Mouse (Mus musculus) hindbrain, embryonic 11.5 days (tissue): Measurements from ENCODE around the gene Olfr772. TPM values are rescaled to one million over a fixed set of nuclear protein-coding genes. Genes with fewer than 3 reads are reported as not detected.
"Not testable (repeated sequence)": the region's sequence is repeated elsewhere in the genome, so short reads cannot be mapped to it uniquely, and the experiment has no call there.

Experiments used
- ATAC-seq: fragments of 200-750 bp; cut with Nextera tagmentation; 2 replicates; pipeline ENCODE4 v1.8.0; 2017; ENCODE audit warnings: mild to moderate bottlenecking, moderate TSS enrichment, moderate library complexity; ENCODE audit not compliant: low FRiP score
- DNase-seq: peaks from one replicate; pipeline ENCODE4 v3.0.0-alpha.2; 2015; ENCODE audit warnings: low spot score
- H3K27ac ChIP-seq: fragments of 300-500 bp; sonication (generic); 2 replicates; pipeline ENCODE4 v1.5.1; 2014; ENCODE audit warnings: mild to moderate bottlenecking, low read depth, low read length
- H3K27me3 ChIP-seq: fragments of 300-500 bp; sonication (generic); 2 replicates; pipeline ENCODE4 v1.6.1; 2014; ENCODE audit warnings: mild to moderate bottlenecking, low read length, moderate library complexity, mixed read lengths; ENCODE audit not compliant: control insufficient read depth, insufficient read depth
- H3K36me3 ChIP-seq: fragments of 300-500 bp; sonication (generic); 2 replicates; pipeline ENCODE4 v1.6.1; 2014; ENCODE audit warnings: mild to moderate bottlenecking, low read length, moderate library complexity, mixed read lengths; ENCODE audit not compliant: control insufficient read depth, insufficient read depth
- H3K4me1 ChIP-seq: fragments of 300-500 bp; sonication (generic); replicated peaks from 2 replicates; pipeline ENCODE4 v1.6.1; 2014; ENCODE audit warnings: low read length, mixed read lengths; ENCODE audit not compliant: control insufficient read depth, insufficient read depth
- H3K4me2 ChIP-seq: fragments of 300-500 bp; sonication (generic); replicated peaks from 2 replicates; pipeline ENCODE4 v1.6.1; 2014; ENCODE audit warnings: mild to moderate bottlenecking, low read depth, low read length
- H3K4me3 ChIP-seq: fragments of 300-500 bp; sonication (generic); 2 replicates; pipeline ENCODE4 v1.5.1; 2014; ENCODE audit warnings: low read depth, low read length
- H3K9ac ChIP-seq: fragments of 300-500 bp; sonication (generic); 2 replicates; pipeline ENCODE4 v1.6.1; 2014; ENCODE audit warnings: low read depth, low read length
- H3K9me3 ChIP-seq: fragments of 300-500 bp; sonication (generic); 2 replicates; pipeline ENCODE4 v1.6.1; 2016; ENCODE audit warnings: low read length; ENCODE audit not compliant: control insufficient read depth
- WGBS: fragments of 180-500 bp; shearing (Covaris S2); extraction: QIAGEN DNeasy Blood & Tissue Kit; methylation state at CpG from one replicate; pipeline ENCODE4 v1.1.7; 2014; 5-methylcytosine and 5-hydroxymethylcytosine counted together
- polyA plus RNA-seq: library from polyadenylated mRNA; unstranded; fragments of >200 nt; fragmentation: Nextera tagmentation; extraction: Ambion mirVana; gene quantifications from 2 replicates; pipeline ENCODE4 v1.2.1, GENCODE M21; 2014

Olfr772 gene
- polyA plus RNA-seq: not detected in 2 replicates

DNA sequence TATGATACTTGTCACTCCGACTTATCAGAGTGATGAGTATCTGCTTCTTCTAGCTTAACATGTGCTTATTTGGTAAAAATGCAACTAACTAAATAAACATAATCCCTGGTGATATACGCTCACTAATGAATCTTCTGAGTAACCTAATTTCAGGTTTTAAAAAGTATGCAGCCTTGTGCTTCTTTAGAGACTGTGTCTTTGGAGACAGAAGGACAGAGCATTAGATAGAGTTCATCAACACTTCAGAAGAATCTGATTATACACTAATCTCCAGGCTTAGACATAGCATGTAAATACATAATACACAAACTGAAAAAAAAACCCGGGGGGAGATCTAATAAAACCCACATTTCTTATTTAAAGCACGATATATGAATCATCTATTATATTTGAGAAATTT is at the start of gene Olfr772:
Gene Olfr772, minus strand, starts transcription at position 101 of the 400 bp plus-strand sequence.
- not testable (repeated sequence) for H3K27me3 ChIP-seq, H3K9me3 ChIP-seq, H3K9ac ChIP-seq, H3K4me3 ChIP-seq, DNase-seq, H3K4me2 ChIP-seq, H3K27ac ChIP-seq, H3K36me3 ChIP-seq, H3K4me1 ChIP-seq, ATAC-seq
- 89% methylated on average over 3 of the region's 4 CpGs for WGBS

GRCm38 (mm10) chr10:129187319-129187718 is 9.6 kb upstream of the Olfr772 start, which contains the start of gene Olfr773:
Gene Olfr773, minus strand, starts transcription at chr10:129187419.
- not testable (repeated sequence) for H3K27ac ChIP-seq, H3K36me3 ChIP-seq, ATAC-seq, H3K4me3 ChIP-seq, H3K9ac ChIP-seq, H3K9me3 ChIP-seq, H3K27me3 ChIP-seq, H3K4me2 ChIP-seq, H3K4me1 ChIP-seq, DNase-seq

- no peaks in the 10 kb centered on the region for H3K9me3 ChIP-seq
- no peak within 1 kb of the TSS for H3K27ac ChIP-seq
- no peak within 1 kb of the TSS for H3K9ac ChIP-seq
- no peak for ATAC-seq
- H3K4me3 ChIP-seq: no peak within 1 kb of the TSS
- H3K4me2 ChIP-seq: no peak within 1 kb of the TSS
- DNase-seq: no peak
- H3K27me3 ChIP-seq: no peaks in the 10 kb centered on the region
- 86% methylated on average over 1 of the region's 1 CpGs for WGBS
- H3K36me3 ChIP-seq: no peaks in the 10 kb centered on the region
- no peaks in the 10 kb centered on the region for H3K4me1 ChIP-seq
Observed at GRCm38 (mm10) chr10:129164651-129165050, 13.1 kb downstream of the Olfr772 start, which contains the start of gene Olfr771. Gene Olfr771, minus strand, starts transcription at chr10:129164751.

DNA sequence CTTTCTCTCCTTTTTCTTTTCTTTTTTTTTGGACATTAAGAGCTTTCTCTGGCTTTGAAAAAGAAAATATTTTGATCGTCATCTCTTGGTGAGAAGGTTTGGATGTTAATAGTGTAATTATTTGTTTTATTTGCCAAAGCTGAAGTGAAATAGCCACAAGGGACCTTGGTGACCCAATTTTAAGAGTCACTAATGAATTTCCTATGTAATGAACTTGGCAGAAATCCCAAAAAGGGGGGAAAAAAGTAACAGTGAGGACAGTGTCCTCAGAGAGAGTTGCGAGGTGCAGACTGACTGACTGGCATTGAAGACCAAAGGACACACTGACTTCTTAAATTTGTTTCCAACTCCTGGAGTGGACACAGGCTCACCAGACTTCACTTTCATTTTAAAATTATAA is 38.8 kb downstream of the Olfr772 start, which contains the start of gene Olfr770:
Gene Olfr770, minus strand, starts transcription at position 101 of the 400 bp plus-strand sequence.
- DNase-seq: no peak
- no peaks in the 10 kb centered on the region for H3K9me3 ChIP-seq
- no peak within 1 kb of the TSS for H3K4me2 ChIP-seq
- H3K27me3 ChIP-seq: no peaks in the 10 kb centered on the region
- ATAC-seq: no peak
- no peak within 1 kb of the TSS for H3K4me3 ChIP-seq
- H3K36me3 ChIP-seq: no peaks in the 10 kb centered on the region
- no peaks in the 10 kb centered on the region for H3K4me1 ChIP-seq
- no peak within 1 kb of the TSS for H3K27ac ChIP-seq
- WGBS: 98% methylated on average over 2 of the region's 2 CpGs
- H3K9ac ChIP-seq: no peak within 1 kb of the TSS

Other genes with a start within 250 kb of the Olfr772 start
- gene Itga7, start 244.1 kb downstream of the Olfr772 start, polyA plus RNA-seq: 1.7 and 3.0 TPM in 2 replicates
- not detected in 2 replicates for gene Mettl7b, start 216.9 kb downstream of the Olfr772 start, polyA plus RNA-seq
- not detected in 2 replicates for gene Olfr9, start 188.5 kb downstream of the Olfr772 start, polyA plus RNA-seq
- not detected in 2 replicates for gene Olfr763, start 167.1 kb downstream of the Olfr772 start, polyA plus RNA-seq
- not detected in 2 replicates for gene Olfr764-ps1, start 138.0 kb downstream of the Olfr772 start, polyA plus RNA-seq
- gene Olfr765, start 127.9 kb downstream of the Olfr772 start, polyA plus RNA-seq: not detected in 2 replicates
- not detected in 2 replicates for gene Olfr766-ps1, start 108.9 kb downstream of the Olfr772 start, polyA plus RNA-seq
- not detected in 2 replicates for gene Olfr767, start 95.0 kb downstream of the Olfr772 start, polyA plus RNA-seq
- gene Olfr768, start 78.5 kb downstream of the Olfr772 start, polyA plus RNA-seq: not detected in 2 replicates
- gene Olfr769, start 60.1 kb downstream of the Olfr772 start, polyA plus RNA-seq: not detected in 2 replicates
- not detected in 2 replicates for gene Olfr770, start 38.9 kb downstream of the Olfr772 start, polyA plus RNA-seq
- gene Olfr771, start 13.2 kb downstream of the Olfr772 start, polyA plus RNA-seq: not detected in 2 replicates
- gene Olfr773, start 9.5 kb upstream of the Olfr772 start, polyA plus RNA-seq: not detected in 2 replicates
- gene Olfr774, start 58.3 kb upstream of the Olfr772 start, polyA plus RNA-seq: not detected in 2 replicates
- not detected in 2 replicates for gene Olfr775, start 70.5 kb upstream of the Olfr772 start, polyA plus RNA-seq
- not detected in 2 replicates for gene Olfr776, start 81.2 kb upstream of the Olfr772 start, polyA plus RNA-seq
- not detected in 2 replicates for gene Olfr777, start 93.6 kb upstream of the Olfr772 start, polyA plus RNA-seq
- gene Olfr780, start 140.2 kb upstream of the Olfr772 start, polyA plus RNA-seq: not detected in 2 replicates
- gene Olfr781, start 150.9 kb upstream of the Olfr772 start, polyA plus RNA-seq: not detected in 2 replicates
- gene Olfr782, start 170.9 kb upstream of the Olfr772 start, polyA plus RNA-seq: not detected in 2 replicates
- gene Olfr784, start 206.2 kb upstream of the Olfr772 start, polyA plus RNA-seq: 0.04 TPM in 1 of 2 replicates, not detected in the other
- not detected in 2 replicates for gene Olfr785, start 227.5 kb upstream of the Olfr772 start, polyA plus RNA-seq
- gene Olfr786, start 249.4 kb upstream of the Olfr772 start, polyA plus RNA-seq: not detected in 2 replicates